Mouse (Mus musculus) E14TG2a.4 (cell line): ENCODE data around the gene Dok4.

Experiments
- H3K27me3 ChIP-seq: 2 replicates; pipeline ENCODE4 v1.6.1; 2014; ENCODE audit warnings: low read length, control low read depth; ENCODE audit not compliant: insufficient read depth
- H3K36me3 ChIP-seq: 2 replicates; pipeline ENCODE4 v1.6.1; 2014; ENCODE audit warnings: low read length, control low read depth; ENCODE audit not compliant: insufficient read depth
- H3K4me1 ChIP-seq: replicated peaks from 2 replicates; pipeline ENCODE4 v1.6.1; 2014; ENCODE audit warnings: low read depth, low read length, control low read depth
- H3K4me3 ChIP-seq: replicated peaks from 2 replicates; pipeline ENCODE4 v1.5.1; 2014; ENCODE audit warnings: mild to moderate bottlenecking, low read length
- H3K9me3 ChIP-seq: 2 replicates; pipeline ENCODE4 v1.6.1; 2014; ENCODE audit warnings: low read length, control low read depth
- CTCF ChIP-seq: conservative IDR thresholded peaks from 2 replicates; pipeline ENCODE4 v1.5.1; 2014; ENCODE audit warnings: low read length
- NANOG ChIP-seq: IDR thresholded peaks from 2 replicates; pipeline ENCODE4 v1.6.1; 2014; ENCODE audit warnings: borderline replicate concordance, low read length, mixed read lengths
- POU5F1 ChIP-seq: IDR thresholded peaks from 2 replicates; pipeline ENCODE4 v1.6.1; 2014; ENCODE audit warnings: low read length, borderline replicate concordance

The Dok4 gene

GRCm38 (mm10) chr8:94901031-94901430 lies 24.9 kb upstream of the Dok4 start:
- Histone ChIP-seq H3K4me3 (peak overlapping the region; percentile 50), H3K27me3 (no peaks in the 10 kb centered on the region; the same call in 1 of the 2 replicates), H3K36me3 (peaks cover 35% of the 10 kb centered on the region), H3K4me1 (peaks cover 88% of the 10 kb centered on the region), H3K9me3 (no peaks in the 10 kb centered on the region)
- no peak for TF ChIP-seq CTCF
- no peak for TF ChIP-seq POU5F1
- TF ChIP-seq NANOG: no peak

GRCm38 (mm10) chr8:94900617-94901016 lies 24.5 kb upstream of the Dok4 start:
- peaks cover 89% of the 10 kb centered on the region for H3K4me1 ChIP-seq

GRCm38 (mm10) chr8:94899262-94899661 lies 23.1 kb upstream of the Dok4 start:
- Histone ChIP-seq H3K9me3 (no peaks in the 10 kb centered on the region), H3K27me3 (no peaks in the 10 kb centered on the region; the same call in 1 of the 2 replicates), H3K36me3 (peaks cover 17% of the 10 kb centered on the region), H3K4me1 (peaks cover 84% of the 10 kb centered on the region), H3K4me3 (peak overlapping the region; percentile 70)
- TF ChIP-seq NANOG: no peak
- TF ChIP-seq POU5F1: no peak
- TF ChIP-seq CTCF: no peak

More at GRCm38 (mm10) chr8:94900617-94901016, 24.5 kb upstream of the Dok4 start:
- TF ChIP-seq POU5F1: no peak
- TF ChIP-seq CTCF: no peak
- no peak for TF ChIP-seq NANOG
- Histone ChIP-seq H3K36me3 (peaks cover 31% of the 10 kb centered on the region), H3K27me3 (no peaks in the 10 kb centered on the region; the same call in 1 of the 2 replicates), H3K4me3 (no peak overlapping the region), H3K9me3 (no peaks in the 10 kb centered on the region)

- no peaks in the 10 kb centered on the region for H3K9me3 ChIP-seq
- H3K36me3 ChIP-seq: no peaks in the 10 kb centered on the region
- H3K4me1 ChIP-seq: peaks cover 23% of the 10 kb centered on the region
- no peak for TF ChIP-seq POU5F1
- TF ChIP-seq NANOG: no peak
- TF ChIP-seq CTCF: no peak
- H3K4me3 ChIP-seq: no peak overlapping the region
- peaks cover 9% of the 10 kb centered on the region for H3K27me3 ChIP-seq
Observed at GRCm38 (mm10) chr8:94892917-94893316, 16.8 kb upstream of the Dok4 start.

- peaks cover 9% of the 10 kb centered on the region for H3K9me3 ChIP-seq
Observed at GRCm38 (mm10) chr8:94888383-94889036, 12.4 kb upstream of the Dok4 start.

GRCm38 (mm10) chr8:94880742-94881141 lies 4.6 kb upstream of the Dok4 start:
- H3K9me3 ChIP-seq: no peaks in the 10 kb centered on the region
- H3K4me1 ChIP-seq: peaks cover 9% of the 10 kb centered on the region
- no peaks in the 10 kb centered on the region for H3K36me3 ChIP-seq
- TF ChIP-seq NANOG: no peak
- no peak for TF ChIP-seq POU5F1
- no peak for TF ChIP-seq CTCF
- no peak overlapping the region for H3K4me3 ChIP-seq
- peaks cover 1% of the 10 kb centered on the region for H3K27me3 ChIP-seq

More at GRCm38 (mm10) chr8:94888383-94889036, 12.4 kb upstream of the Dok4 start:
- Histone ChIP-seq H3K36me3 (no peaks in the 10 kb centered on the region), H3K27me3 (peaks cover 9% of the 10 kb centered on the region), H3K4me3 (no peak overlapping the region), H3K4me1 (no peaks in the 10 kb centered on the region)
- no peak for TF ChIP-seq NANOG
- TF ChIP-seq POU5F1: no peak
- TF ChIP-seq CTCF: no peak

GRCm38 (mm10) chr8:94876820-94877219 lies 690 bp upstream of the Dok4 start:
- Histone ChIP-seq H3K9me3 (no peaks in the 10 kb centered on the region), H3K27me3 (peaks cover 21% of the 10 kb centered on the region), H3K4me1 (peaks cover 29% of the 10 kb centered on the region), H3K4me3 (peak overlapping the region; percentile 81), H3K36me3 (no peaks in the 10 kb centered on the region)
- no peak for TF ChIP-seq POU5F1
- no peak for TF ChIP-seq NANOG
- TF ChIP-seq CTCF: no peak

- Histone ChIP-seq H3K27me3 (peaks cover 21% of the 10 kb centered on the region), H3K4me1 (peaks cover 38% of the 10 kb centered on the region), H3K36me3 (no peaks in the 10 kb centered on the region), H3K9me3 (no peaks in the 10 kb centered on the region), H3K4me3 (peak overlapping the region; percentile 81)
- TF ChIP-seq POU5F1: no peak
- TF ChIP-seq NANOG: no peak
- TF ChIP-seq CTCF: no peak
Observed at GRCm38 (mm10) chr8:94875871-94876150, 319 bp downstream of the Dok4 start.
